Mouse (Mus musculus) spleen, embryonic (tissue): ENCODE results near the gene Gm45140.
"Not testable (repeated sequence)": the region's sequence is repeated elsewhere in the genome, so short reads cannot be mapped to it uniquely, and the experiment has no call there.

Experiments used
- CTCF ChIA-PET: fragments of 350-600 bp; sonication (Branson Sonifier 250); formaldehyde crosslinking; loops from one replicate; lab custom pipeline; 2022; lab: Charles Lee

Gene Gm45140

GRCm38 (mm10) chr6:87779174-87780165 lies 56.1 kb downstream of the Gm45140 start:
- CTCF ChIA-PET = interaction anchor here (0.6 kb wide), 1 partner anchor 237 kb away, joined by 3 read pairs; no protein-coding TSS in a partner anchor

- CTCF ChIA-PET = no interaction called here
Measured at GRCm38 (mm10) chr6:87778294-87779173, 57.1 kb downstream of the Gm45140 start.

DNA sequence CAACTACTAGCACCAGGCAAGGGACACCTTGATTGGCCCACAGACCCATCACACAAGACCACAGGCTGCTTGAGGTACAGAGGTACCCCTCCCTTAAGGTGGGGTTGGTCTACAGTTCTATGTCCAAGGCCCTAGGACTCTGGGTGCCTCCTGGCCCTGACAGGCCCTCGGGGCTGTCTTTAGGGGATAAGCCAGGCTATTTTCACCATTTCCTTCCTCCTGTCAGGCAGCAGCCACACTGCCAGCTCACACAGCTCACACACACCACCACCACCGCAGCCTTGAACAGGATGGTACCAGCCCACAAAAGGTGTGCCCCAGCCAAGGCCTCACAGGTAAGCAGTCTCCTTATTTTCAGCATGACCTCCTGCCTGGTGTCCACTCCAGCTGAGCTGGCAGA lies 57.8 kb downstream of the Gm45140 start, which contains the start of gene Gp9:
Gp9 (plus strand) TSS at position 231 of the 400 bp plus-strand sequence.
- CTCF ChIA-PET = no interaction called here

- CTCF ChIA-PET = no interaction called here
Measured at GRCm38 (mm10) chr6:87776663-87777062, 58.9 kb downstream of the Gm45140 start.

DNA sequence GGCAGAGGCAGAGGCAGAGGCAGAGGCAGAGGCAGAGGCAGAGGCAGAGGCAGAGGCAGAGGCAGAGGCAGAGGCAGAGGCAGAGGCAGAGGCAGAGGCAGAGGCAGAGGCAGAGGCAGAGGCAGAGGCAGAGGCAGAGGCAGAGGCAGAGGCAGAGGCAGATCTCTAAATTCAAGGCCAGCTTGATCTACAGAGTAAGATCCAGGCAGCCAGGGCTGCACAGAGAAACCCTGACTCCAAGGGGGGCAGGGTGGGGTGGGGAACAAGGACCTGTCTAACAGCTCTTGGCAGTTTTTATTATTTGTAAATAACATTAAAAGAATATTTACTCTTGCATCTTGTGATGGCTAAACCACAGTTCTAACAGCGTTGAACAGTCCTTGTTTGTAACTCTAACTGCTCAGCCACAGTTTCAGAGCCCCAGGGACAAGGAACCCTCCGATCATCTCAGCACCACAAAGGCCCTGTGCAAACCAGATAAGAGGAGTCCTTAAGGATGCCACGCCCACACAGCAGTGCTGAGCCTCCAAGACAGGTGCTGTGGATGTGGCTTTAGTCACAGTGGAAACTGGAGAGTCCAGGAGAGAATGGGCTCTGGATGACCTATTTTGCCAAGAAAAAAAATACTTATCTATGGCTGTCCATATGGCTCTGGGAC lies 59.9 kb downstream of the Gm45140 start:
- CTCF ChIA-PET = no interaction called here

- CTCF ChIA-PET = interaction anchor here (0.5 kb wide), 1 partner anchor 222 kb away, joined by 4 read pairs; no protein-coding TSS in a partner anchor
Measured at GRCm38 (mm10) chr6:87774909-87775308, 60.7 kb downstream of the Gm45140 start.

DNA sequence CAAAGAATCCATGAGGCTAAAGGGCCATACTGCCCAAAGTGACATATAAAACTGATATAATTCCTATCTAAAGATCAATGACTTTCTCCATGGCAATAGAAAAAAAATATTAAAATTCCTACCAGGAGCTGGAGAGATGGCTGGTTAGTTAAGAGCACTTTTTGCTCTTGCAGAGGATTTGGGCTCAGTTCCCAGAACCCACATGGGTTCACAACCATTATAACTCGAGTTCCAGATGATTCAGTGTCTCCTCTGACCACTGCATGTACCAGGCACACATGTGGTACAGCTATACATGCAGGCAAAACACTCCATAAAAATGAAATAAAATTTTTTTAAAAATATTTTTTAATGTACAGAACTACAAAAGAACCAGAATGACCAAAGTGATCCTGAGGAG lies 61.1 kb downstream of the Gm45140 start:
- CTCF ChIA-PET = no interaction called here

GRCm38 (mm10) chr6:87770626-87771025 lies 65.0 kb downstream of the Gm45140 start:
- CTCF ChIA-PET = interaction anchor here (0.9 kb wide), 1 partner anchor 212 kb away, joined by 15 read pairs; no protein-coding TSS in a partner anchor

DNA sequence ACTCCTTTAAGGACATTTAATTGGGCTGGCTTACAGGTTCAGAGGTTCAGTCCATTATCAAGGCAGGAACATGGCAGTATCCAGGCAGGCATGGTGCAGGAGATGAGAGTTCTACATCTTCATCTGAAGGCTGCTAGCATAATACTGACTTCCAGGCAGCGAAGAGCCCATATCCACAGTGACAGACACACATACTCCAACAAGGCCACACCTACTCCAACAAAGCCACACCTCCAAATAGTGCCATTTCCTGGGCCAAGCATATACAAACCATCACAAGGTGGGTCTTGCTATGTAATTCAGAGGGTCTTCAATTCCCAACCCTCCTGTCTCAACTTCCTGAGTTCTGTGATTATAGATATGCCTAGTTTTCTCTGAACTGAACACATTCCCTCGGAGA lies 71.3 kb downstream of the Gm45140 start:
- CTCF ChIA-PET = not testable (repeated sequence)

DNA sequence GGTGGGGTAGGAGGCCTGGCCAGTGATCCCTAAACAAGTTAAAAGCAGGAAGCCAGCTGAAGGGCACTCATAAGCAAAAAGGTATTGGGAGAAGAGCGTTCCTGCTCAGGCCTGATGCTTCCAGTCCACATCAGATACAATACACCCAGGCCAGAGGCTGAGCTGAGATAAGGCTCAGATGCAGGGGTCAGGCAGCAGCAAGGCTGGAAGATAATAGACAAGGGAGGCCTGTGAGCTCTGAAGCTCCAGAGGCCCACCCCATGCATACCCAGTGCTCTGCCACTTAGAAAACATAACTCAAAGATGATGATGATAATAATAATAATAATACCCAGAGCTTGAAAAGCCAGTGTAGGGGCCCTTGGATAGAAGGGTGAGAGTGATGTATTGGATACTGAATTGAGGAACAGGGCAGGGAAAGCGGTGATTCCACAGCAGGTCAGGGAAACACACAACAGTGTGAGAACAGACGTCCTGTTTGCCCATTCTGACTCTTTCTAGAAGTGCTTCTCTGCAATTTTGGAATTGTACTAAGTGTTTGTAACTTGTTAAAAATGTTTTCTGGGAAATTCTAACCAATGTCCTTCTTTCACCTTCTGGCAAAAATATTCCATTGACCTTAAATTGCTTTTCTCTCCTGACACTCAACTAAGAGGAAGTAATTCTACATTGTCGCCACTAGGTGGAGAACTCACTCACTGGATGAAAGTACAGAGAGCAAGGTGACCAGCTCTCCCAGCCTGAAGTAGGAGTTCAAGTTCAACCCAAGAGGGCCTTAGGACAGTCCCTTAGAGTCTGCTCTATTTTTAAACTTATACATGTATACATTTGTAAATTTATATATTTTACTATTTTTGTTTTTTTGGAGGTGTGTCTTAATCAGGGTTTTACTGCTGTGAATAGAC lies 72.0 kb downstream of the Gm45140 start:
- CTCF ChIA-PET = no interaction called here

GRCm38 (mm10) chr6:87762161-87762560 lies 73.4 kb downstream of the Gm45140 start:
- CTCF ChIA-PET = interaction anchor here (0.6 to 0.7 kb wide), 2 partner anchors 239 to 704 kb away, joined by 4 read pairs; no protein-coding TSS in a partner anchor

- CTCF ChIA-PET = no interaction called here
Measured at GRCm38 (mm10) chr6:87759850-87760249, 75.7 kb downstream of the Gm45140 start.

- CTCF ChIA-PET = interaction anchor here (1.2 kb wide), 1 partner anchor 9 kb away, joined by 4 read pairs; no protein-coding TSS in a partner anchor
Measured at GRCm38 (mm10) chr6:87759404-87759803, 76.2 kb downstream of the Gm45140 start.

- CTCF ChIA-PET = no interaction called here
Measured at GRCm38 (mm10) chr6:87756896-87757295, 78.7 kb downstream of the Gm45140 start.

DNA sequence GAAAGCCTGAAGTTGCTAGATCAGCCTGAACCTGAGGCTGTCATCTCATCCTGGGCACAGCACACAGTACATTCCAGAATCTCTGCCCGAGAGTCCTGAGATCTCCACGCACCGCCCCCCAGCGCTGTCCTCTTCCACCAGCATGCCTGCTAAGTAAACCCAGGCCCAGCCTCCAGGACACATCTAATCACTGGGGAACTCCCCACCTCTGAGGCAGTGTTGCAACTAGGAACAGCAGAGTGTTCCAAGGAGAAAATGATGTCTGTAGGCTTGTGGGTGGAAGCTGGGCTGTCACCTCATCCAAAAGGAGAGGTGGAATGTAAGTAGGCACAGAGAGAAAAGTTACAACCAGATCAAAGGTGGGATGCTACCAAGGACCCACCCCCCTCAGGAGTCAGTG lies 80.4 kb downstream of the Gm45140 start:
- CTCF ChIA-PET = no interaction called here

DNA sequence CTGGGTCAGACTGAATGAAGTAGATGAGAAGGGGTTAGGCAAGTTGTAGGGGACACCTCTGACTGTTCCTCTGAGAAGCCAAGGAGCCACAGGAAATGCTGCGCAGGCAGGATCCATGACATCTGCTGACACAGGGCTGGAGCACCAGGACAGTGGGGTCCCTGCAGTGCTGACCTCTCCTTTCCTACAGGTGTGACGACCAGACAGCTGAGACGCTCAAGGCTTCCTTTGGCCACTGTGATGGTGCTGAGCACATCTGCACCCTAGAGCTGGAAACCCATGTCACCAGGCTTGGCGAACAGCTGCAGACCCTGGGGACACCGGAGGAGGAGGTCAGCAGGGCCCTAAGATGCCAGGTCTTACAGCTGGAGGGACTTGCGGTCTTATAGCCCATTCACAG lies 84.0 kb downstream of the Gm45140 start:
- CTCF ChIA-PET = no interaction called here

GRCm38 (mm10) chr6:87750184-87750910 lies 85.2 kb downstream of the Gm45140 start:
- CTCF ChIA-PET = interaction anchor here (0.9 kb wide), 1 partner anchor 9 kb away, joined by 4 read pairs; no protein-coding TSS in a partner anchor

- CTCF ChIA-PET = interaction anchor here (0.7 kb wide), 1 partner anchor 162 kb away, joined by 4 read pairs; no protein-coding TSS in a partner anchor
Measured at GRCm38 (mm10) chr6:87748531-87748930, 87.1 kb downstream of the Gm45140 start.

- CTCF ChIA-PET = interaction anchor here (0.7 kb wide), 1 partner anchor 163 kb away, joined by 4 read pairs; no protein-coding TSS in a partner anchor
Measured at GRCm38 (mm10) chr6:87748078-87748477, 87.5 kb downstream of the Gm45140 start.
